Mouse (Mus musculus) CH12F3 (cell line): ENCODE measurements around the gene Nin.
"Not testable (repeated sequence)": the region's sequence is repeated elsewhere in the genome, so short reads cannot be mapped to it uniquely, and the experiment has no call there.

Experiments
- in situ Hi-C: fragments of 300-500 bp; cut with MboI; formaldehyde crosslinking; loops from 2 replicates; pipeline ENCODE4 v1.14.3; 2020; ENCODE audit warnings: low sequenced_read_pairs

Gene Nin

DNA sequence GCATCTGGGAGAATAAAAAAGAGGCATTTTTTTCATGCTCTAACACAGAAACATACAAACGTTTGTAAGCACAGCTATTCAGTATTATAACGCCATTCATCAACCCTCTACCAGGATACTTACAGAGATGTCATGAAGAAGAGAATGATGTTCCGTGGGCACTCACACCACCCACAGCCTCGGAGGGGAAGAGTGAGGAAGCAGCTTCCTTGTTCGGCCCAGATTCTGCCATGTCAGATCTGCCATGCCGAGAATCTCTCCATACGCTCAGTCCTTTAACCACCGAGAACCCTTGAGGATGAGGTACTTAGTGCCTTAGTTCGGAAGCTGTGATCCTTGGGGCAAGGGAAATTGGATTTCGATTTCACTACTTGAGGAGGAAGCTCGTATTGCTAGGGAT lies at the start of gene Nin:
TSS of gene Nin (minus strand) at position 367 of the 400 bp plus-strand sequence.
- in situ Hi-C loops = no loop called here

GRCm38 (mm10) chr12:70161057-70161456 lies 47.5 kb upstream of the Nin start:
- in situ Hi-C loops = no loop called here

- in situ Hi-C loops = no loop called here
These were observed 44.0 kb upstream of the Nin start for GRCm38 (mm10) chr12:70157292-70158066.

DNA sequence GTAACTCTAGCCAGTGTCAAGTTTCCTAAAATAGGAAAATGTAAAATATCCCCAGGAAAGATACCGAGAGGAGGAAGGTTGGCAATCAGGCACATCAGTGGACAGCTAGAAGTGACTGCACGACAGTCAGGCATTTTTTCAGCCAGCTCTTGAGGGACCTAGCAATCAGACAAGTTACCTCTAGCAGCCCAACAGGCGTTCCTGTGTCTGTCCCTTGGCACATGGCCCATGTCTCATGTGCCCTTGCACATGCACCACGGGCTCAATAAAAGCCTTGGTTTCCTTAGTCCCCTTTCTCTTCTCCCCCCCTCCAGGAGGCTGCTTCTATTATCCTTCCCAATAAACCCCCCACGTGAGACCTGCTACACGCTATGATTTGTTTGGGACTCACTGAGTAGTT lies 42.7 kb upstream of the Nin start:
- in situ Hi-C loops = no loop called here

- in situ Hi-C loops = no loop called here
These were observed 40.3 kb upstream of the Nin start, which contains the start of gene Abhd12b for GRCm38 (mm10) chr12:70153842-70154241. TSS of gene Abhd12b (plus strand) at chr12:70154142.

DNA sequence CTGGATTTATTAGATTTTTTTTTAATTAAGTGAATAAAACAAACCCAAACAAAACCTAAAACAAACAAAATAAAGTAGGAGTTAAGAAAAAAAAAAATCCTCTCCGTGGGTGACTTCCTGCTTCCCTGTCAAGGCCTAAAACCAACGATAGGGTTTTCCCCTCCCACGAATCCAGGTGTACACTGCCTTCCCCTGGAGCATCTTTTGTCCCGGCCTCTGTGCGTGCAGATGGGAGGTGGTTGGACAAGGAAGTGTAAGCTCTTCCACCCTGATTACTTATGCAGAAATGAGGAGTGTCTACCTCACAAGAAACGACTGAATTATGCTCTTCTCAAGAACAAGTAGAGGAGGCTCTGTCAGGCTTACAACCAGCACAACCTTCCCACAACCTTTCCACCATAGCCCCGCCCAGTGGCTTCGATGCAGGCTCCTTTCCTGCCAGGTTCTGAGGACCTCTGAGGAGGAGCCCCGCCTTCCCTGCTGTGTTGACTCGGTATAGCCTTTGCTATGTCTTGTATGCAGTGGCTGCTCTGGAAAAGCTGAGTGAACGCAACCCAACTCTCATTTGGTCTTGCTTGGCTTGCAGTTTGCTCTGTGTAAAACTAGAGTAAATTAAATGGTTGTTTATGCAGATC lies 35.2 kb upstream of the Nin start:
- in situ Hi-C loops = no loop called here

GRCm38 (mm10) chr12:70147986-70148630 lies 34.6 kb upstream of the Nin start:
- in situ Hi-C loops = no loop called here

- in situ Hi-C loops = no loop called here
These were observed 32.1 kb upstream of the Nin start for GRCm38 (mm10) chr12:70145586-70145985.

DNA sequence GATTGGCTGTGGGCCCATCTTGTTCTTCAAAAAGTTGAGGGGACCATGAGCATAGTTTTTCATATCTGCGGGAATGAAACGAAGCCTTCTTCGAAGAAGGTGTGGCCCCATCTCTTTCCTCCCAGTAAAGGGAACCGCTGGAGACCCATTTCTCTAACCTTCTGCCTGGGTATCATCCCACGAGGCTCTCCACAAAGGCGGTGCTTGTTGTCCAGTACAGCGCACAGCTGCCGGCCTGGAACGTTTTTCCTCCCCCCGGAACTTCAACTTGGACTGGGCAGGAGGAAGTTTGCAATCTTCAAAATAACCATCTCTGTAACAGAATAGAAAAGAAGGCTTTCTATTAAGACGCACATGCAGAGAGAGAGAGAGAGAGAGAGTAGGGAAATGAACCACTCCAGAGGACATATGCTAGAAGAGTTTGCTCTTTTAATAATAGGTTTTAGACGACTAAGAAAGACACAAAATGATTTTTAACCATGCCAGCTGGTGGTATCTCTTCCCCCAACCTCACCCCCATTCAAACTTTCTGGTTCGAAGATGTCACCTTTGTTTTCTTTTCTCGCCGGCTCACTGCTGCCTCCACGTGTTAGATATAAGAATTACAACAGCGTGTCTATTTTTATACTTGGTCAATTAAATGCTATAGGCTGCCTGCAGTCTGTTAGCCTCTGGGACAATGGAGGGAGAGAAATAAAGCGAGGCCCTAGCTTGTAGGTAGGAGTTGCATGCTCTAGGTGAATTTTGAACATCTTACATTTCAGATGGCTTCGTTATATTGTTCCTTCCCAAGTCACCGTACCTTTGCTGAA lies 31.3 kb upstream of the Nin start:
- in situ Hi-C loops = no loop called here

DNA sequence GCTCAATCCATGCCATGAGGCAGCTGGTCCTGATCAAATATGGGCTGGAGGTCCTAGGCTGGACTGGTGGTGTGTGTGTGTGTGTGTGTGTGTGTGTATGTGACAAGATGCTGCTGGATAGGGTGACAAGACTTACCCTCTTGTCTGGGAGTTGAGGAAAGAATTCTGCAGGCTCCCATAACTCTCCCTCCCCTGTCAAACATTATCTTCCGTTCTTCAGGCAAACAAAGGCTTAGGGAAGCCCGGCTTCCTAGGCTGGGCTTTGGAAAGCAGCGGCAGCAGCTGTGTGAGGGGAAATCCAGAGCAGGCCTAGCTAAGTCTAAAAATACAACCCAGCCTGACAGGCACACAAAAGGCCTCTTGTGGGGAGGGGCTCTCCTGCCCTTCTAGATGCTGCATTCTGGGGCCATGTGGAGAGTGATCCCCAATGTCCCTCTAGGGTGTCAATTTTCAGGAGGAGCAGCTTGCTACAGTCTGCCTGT lies 30.6 kb upstream of the Nin start:
- in situ Hi-C loops = not testable (repeated sequence)

DNA sequence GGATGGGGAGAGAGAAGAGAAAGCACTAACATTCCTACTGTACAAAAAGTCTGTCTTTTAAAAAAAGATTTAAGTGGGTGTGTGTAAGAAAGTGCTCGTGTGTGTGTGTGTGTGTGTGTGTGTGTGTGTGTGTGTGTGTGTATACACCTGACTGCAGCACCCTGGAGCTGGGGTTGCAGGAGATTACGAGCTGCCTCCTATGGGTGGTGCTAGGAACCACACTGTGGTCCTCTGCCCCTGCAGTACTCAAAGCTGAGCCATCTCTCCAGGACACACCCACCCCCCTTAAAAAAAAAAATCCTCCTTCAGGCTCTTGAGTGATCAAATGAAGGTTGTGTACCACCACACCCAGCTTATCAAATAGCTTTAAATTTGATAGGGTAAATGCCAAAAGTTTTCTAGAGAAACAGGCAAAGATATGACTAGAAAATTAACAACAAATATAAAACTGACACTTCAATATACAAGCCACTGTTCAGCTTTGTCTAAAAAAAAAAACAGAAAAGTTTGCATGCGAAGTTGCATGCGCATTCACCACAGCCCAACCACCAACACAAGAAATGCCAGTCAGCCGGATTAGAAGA lies 27.6 kb upstream of the Nin start:
- in situ Hi-C loops = no loop called here

- in situ Hi-C loops = no loop called here
These were observed 27.0 kb upstream of the Nin start for GRCm38 (mm10) chr12:70140542-70140941.

DNA sequence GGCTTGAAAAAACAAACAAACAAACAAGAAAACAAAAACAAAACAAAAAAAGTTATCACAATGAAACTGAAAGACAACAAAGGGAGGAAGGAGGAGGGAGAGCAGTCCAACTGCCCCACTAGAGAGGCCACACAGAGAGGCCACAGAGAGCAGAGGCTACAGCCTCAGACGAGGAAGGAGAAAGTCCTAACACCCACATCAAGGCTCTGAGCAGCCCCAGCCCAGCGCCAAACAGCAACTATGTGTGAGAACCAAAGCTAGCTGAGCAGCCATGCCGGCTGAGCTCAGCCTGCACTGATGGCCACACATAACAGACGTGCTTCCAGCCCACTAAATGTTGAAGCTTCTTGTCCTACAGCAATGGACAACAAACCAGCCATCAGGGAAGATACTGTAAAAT lies 26.4 kb upstream of the Nin start:
- in situ Hi-C loops = no loop called here

GRCm38 (mm10) chr12:70137626-70138025 lies 24.1 kb upstream of the Nin start:
- in situ Hi-C loops = no loop called here

- in situ Hi-C loops = no loop called here
These were observed 23.6 kb upstream of the Nin start for GRCm38 (mm10) chr12:70137095-70137494.

DNA sequence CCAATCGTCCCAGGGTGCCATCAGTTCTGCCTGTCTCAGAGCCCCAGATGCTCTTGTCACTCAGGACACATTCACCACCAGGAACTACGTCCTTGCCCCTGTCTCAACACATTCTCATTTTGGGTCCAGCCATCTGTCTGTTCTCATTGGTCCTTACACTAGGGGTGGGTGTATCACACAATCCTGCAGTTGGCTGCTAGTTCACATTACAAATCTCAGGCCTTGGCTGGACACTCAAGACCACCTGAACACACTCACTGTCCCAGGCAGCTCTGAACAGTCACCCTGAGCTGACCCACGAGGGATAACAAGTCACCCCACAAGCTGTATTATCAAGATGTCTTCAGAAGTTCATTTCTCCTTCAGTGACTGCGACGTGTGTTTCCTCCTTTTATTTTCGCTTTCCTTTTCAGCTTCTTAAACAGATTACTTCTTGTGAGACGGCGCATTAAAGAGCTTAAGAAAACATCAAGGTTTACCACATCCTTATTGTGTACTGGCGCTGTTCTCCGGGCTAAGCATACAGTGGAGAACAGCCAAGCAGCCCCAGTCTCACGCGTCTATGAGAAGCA lies 22.8 kb upstream of the Nin start:
- in situ Hi-C loops = no loop called here

DNA sequence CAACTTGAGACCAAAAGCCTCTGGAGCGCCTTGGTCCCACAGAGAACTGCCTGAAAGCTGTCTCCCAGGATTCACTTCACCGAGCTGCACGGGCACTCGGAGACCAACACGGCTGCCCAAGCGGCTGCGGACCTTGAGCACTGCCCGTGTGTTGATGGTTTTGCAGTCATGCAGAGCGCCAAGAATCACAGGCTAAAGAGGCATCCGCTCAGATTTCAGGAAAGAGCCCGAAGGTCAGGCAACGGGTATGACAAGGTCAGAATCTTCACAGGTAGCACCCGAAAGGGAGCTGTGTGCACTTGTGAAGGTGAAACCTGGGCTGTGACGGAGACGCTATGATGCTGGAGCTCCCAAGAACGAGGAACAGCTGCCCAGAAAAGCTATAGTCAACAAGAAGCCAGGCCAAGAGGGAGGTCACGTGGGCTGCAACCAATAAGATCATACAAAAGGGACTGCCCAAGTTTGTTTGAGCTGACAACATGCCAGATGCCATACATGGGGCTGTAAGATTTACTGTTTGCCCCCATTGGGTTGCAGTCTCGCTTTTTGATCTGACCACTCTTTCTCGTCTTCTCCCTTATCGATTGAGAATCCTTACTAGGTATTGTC lies 21.2 kb upstream of the Nin start:
- in situ Hi-C loops = no loop called here

DNA sequence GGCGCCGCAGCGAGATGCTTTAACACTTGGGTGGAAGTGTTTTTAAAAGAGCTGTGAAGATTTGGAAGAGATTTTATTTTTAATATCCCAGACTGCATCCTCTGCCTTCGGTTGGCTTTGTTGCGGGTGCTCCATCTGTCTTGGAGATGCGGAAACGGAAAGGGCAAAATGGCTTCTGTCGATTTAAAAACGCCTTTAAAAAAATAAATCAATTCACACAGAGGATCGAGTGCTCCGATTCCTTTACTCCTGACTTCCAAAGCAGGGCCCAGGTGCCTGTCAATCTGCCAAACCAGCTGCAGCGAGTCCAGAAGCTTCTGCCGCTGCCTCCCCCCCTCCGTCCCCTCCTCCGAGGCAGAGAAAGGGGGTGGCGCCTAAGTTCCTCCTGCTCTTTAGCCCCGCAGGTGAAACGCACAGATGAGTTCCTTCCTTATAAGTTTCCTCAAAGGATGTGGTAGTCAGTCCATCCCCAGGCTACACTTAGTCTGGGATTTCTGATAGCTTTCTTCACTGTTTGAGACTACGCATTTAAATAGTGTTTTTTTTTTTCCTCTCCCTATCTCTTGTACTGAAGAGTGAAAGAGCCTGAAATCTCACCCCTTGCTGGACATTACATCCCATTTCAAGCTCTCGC lies 17.6 kb upstream of the Nin start:
- in situ Hi-C loops = no loop called here

- in situ Hi-C loops = no loop called here
These were observed 15.6 kb upstream of the Nin start for GRCm38 (mm10) chr12:70129105-70129504.
